Mouse (Mus musculus) neural tube, embryonic 10.5 days (tissue): Measurements from ENCODE around the gene Mcm7.
A peak's percentile ranks its signal among the peaks of the same experiment; 100 is the strongest.
"Not testable (repeated sequence)": the region's sequence is repeated elsewhere in the genome, so short reads cannot be mapped to it uniquely, and the experiment has no call there.

Experiments used
- DNase-seq: peaks from one replicate; pipeline ENCODE4 v3.0.0-alpha.2; 2017; ENCODE audit warnings: low spot score; ENCODE audit errors: extremely low spot score

Gene Mcm7

DNA sequence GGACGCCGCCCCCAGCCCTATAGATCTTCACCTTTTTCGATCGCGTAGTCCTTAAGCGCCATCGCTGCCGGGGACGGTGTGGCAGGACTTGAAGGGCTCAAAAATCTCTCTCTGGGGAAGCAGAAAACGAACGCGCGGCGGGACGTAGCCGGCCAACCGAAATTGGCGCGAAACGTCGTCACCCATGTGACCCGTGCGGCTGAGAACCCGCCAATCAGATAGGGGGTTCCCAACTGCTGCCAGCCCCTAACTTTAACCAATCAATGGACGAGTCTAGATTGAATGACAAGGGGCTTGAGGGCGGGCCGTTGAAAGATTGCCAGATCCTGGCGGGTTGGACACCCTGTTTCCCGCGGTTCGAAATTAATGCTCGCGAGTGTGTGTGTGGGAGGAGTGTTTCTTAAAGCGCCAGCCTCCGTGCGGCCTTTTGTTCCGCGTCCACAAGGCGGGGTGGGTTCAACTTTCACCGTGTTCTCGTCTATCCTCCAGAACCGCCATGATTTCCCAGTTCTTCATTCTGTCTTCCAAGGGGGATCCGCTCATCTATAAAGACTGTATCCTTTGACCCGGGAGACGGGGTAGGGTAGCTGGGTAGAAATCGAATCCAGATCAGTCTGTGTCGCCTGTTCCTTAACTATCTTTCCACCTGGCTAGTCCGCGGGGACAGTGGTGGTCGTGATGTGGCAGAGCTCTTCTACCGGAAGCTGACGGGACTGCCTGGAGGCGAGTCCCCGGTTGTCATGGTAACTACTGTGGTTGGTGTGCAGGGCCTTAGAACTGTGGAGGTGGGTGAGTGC is at the start of gene Mcm7, which contains the start of gene Ap4m1:
TSS of gene Mcm7 (minus strand) at position 728 of the 797 bp plus-strand sequence.
TSS of gene Ap4m1 (plus strand) at position 308 of the 797 bp plus-strand sequence.
- DNase-seq: peak; percentile 89

DNA sequence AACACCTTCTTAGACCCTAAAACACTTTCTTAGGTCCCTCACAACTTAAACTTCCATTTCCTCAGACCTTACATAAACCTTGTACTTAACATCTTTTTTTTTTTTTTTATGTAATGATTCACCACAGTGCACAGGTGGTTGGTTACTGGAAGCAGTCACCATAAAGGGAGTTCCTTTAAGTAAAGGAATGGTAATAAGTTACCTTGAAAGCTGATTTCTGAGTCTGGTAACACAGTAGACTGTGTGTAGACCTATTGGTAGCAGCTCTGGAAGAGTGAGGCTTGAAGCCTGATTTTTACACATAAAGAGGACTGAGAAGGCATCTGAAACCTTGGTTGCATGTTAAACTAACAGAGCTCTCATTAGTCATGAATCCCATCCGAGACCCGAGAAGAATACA is 47.6 kb upstream of the Mcm7 start:
- DNase-seq: no peak

- DNase-seq: not testable (repeated sequence)
These were observed 44.4 kb upstream of the Mcm7 start for GRCm38 (mm10) chr5:138216632-138217031.

DNA sequence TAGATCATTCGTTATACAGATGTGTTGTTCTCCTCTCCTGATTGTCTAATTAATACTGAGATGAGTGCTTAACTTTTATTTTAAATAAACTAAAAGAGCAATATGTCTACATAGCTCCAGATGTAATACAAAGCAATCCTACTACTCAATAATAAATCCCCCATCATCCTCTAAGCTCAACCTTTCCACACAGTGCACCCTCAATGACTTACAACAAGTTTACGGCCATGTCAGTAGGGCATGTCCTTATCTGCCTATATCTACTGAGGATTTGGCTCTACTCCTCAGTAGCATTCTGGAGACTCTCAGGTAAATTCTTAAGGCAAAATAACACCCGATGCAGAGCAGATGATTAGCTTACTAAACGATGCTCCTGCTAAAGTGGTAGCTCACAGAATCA is 35.7 kb upstream of the Mcm7 start:
- DNase-seq: no peak

- DNase-seq: no peak
These were observed 35.0 kb upstream of the Mcm7 start for GRCm38 (mm10) chr5:138207253-138207652.

DNA sequence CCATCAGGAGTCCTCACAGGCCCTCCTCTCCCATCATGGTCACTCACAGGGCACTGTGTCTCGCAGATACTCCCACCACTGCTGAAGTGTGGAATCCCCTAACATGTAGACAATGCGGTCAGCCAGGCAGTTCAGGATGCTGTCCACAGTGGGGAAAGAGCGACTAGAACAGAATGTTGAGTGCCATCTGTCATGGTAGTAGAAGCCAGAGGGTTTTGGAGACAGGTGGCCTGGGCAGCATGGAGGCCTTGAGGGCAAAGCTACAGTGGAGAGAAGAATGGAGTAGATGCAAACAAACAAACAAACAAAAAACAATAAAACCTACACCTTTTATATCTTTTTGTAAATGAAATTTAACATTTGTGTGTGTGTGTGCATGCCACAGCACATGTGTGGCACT is 29.9 kb upstream of the Mcm7 start:
- DNase-seq: no peak

GRCm38 (mm10) chr5:138199576-138199975 is 27.4 kb upstream of the Mcm7 start:
- no peak for DNase-seq

GRCm38 (mm10) chr5:138195463-138195862 is 23.2 kb upstream of the Mcm7 start:
- DNase-seq: no peak

GRCm38 (mm10) chr5:138194755-138195345 is 22.6 kb upstream of the Mcm7 start:
- peak; percentile 58 for DNase-seq

DNA sequence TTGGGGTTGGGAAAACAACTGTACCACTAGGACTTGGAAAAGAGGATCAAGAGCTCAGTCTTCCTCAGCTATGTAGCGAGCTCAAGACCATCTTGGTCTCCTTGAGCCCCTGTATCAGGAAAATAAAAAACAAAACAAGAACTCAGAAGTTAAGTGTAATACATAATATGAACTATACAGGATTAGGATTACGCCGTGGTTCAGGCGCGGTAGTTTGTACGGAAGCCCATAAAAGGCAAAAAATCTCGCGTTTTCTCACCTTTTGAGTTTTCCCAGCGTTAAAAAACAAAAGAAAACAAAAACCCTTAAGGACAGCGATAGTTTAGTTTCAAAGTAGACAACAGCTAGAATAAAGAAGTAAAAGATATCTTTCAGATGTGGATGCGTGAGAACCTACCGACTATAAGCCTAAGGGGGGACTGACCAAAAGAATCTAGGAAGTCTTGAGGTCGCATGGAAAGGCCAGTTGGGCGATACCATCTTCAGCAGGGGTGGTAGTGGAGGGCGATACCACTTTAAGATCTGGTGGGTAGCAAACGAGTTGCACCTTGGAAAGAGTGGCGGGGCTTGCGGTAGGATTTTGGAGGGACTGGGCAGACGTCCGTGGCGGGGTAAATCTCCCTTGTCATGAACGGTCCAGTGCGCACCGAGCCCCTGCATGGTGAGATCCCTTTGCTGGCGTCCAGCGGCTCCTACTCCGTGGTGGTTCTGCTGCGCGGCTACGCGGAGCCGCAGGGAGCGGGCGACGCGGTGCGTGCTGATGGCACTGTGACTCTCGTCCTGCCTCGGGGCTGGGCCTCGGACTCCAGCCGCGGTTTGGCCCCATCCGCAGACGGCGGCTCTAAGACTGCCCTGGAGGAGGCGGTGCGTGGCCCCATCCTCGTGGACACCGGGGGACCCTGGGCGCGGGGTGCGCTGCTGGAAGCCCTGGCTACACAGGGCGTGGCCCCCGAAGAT is 21.8 kb upstream of the Mcm7 start, which contains the start of gene Mblac1:
TSS of gene Mblac1 (plus strand) at position 544 of the 957 bp plus-strand sequence.
- DNase-seq: peak; percentile 81

- DNase-seq: peak; percentile 50
These were observed 15.6 kb upstream of the Mcm7 start for GRCm38 (mm10) chr5:138187661-138188306.

DNA sequence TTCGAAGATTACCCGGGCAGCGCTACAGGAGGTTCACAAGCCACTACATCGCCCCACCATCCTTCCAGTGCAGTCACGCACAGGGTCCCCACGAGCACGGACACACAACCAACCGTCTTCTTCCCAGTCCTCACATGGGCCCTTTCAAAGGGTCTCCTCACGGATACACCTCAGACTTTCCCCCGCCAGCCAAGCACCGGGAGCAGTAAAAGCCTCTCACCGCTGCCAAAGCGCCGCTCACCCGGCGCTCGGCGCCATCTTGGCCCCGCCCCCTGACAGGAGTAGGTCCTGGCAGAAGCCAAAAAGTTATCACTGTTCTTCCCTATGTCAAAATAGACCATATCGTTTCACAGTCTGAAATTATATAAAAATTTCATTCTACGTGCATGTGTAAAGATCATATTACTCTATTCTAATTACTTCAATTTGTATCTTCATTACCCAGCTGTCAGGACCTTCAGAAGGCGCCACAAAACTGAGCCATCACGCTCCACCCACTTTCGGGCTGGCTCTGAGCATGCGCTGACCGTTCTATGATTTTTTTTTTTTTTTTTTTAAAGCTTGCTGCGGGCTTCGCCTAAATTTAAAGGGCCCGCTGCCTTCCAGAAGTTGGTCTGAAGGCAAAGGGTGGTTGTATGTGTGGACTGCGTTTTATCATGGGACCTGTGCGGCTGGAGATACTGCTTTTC is 14.9 kb upstream of the Mcm7 start, which contains the start of the genes Taf6 and Cnpy4:
TSS of gene Taf6 (minus strand) at position 502 of the 689 bp plus-strand sequence.
TSS of gene Cnpy4 (plus strand) at position 536 of the 689 bp plus-strand sequence.
- DNase-seq: peak; percentile 78

GRCm38 (mm10) chr5:138173217-138173616 is 995 bp upstream of the Mcm7 start:
- no peak for DNase-seq

DNA sequence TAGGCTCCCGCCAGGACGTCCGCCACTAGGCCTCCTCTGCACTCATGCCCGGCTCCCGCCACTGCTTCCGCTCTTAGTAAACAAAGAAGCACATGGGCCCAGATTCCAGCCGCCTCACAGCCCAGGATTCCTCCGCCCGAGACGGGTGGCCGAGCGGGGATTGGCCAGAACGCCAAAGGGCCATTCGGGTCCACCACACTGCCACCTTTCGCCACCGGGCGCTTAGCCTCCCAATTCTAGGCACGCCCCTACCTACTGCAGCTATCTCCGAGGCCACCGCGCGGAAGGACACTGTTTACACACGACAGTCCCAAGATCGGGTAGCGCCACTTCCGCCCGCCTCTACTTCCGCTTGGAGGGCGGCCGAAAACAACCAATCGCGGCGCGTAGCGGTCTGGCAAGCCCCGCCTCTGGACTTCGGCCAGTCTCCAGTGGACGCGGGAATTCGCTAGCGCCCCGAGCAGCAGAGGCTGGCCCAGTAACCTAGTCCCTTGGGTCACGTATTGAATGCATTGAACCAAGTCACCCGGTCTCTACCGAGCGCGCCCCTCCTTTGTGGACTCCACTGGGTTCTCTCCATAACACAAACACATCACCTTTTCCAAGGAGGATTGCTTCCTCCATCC is 1.2 kb downstream of the Mcm7 start:
- DNase-seq: peak; percentile 97

DNA sequence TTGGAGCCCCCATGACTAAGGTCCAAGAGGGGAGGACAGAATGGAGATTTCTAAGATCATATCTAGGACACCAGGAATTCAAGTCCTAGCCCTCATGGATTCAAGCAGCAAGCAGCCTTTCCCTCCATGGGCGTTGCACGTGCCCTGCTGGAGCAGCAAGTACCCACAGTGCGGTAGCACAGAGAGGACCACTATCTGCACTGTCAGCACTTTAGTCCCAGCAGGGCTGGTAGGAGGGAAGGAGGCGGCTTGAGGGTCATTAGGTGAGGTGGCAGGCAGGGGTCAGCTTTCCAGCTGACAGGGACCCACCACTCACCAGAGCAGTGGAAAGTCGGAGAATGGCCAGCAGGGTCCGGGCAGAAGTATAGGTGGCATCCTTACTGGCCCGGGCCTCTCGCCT is 6.6 kb downstream of the Mcm7 start:
- no peak for DNase-seq

DNA sequence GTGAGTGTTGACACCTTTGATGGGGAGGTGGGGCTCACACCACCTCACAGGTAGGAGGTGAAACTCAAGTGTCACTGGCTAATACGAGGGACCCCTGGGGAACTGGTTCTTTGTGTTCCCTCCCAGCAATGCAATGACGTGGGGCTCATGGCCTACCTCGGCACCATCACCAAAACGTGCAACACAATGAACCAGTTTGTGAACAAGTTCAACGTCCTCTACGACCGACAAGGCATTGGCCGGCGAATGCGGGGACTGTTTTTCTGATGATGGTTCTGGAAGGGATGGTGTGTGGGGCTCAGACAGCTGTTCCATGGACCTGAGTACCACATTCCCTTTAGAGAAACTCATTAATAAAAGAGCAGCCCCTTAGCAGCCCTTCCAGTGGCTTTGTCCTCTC is 8.6 kb downstream of the Mcm7 start:
- DNase-seq: no peak

GRCm38 (mm10) chr5:138163046-138163445 is 9.2 kb downstream of the Mcm7 start:
- DNase-seq: no peak

- DNase-seq: peak; percentile 97
These were observed 11.2 kb downstream of the Mcm7 start, which contains the start of gene Cops6 for GRCm38 (mm10) chr5:138160842-138161665. Cops6 (plus strand) TSS chr5:138161071.

GRCm38 (mm10) chr5:138160224-138160762 is 11.9 kb downstream of the Mcm7 start:
- no peak for DNase-seq
